Mouse (Mus musculus): ENCODE results near the gene Rps13.

- TF ChIP-seq CTCF (IDR thresholded peaks at IDR 0.05; ENCODE audit: insufficient read depth, low read length) (no peak), POLR2A (IDR thresholded peaks at IDR 0.05; ENCODE audit: borderline replicate concordance, extremely low read depth, low read depth, low read length) (no peak)
Measured at GRCm38 (mm10) chr7:116309456-116309855, 24.5 kb downstream of the Rps13 start.

All from lung, adult 2 months (tissue).